Mouse (Mus musculus) limb, embryonic 15.5 days (tissue): ENCODE results near the gene Etnppl. TPM values are rescaled to one million over a fixed set of nuclear protein-coding genes. Genes with fewer than 3 reads are reported as not detected.

ENCODE experiments used
- ATAC-seq: fragments of 200-750 bp; cut with Nextera tagmentation; 2 replicates; pipeline ENCODE4 v1.8.0; 2017; ENCODE audit warnings: low read depth, moderate TSS enrichment; ENCODE audit not compliant: insufficient number of reproducible peaks, low FRiP score, low TSS enrichment
- H3K27ac ChIP-seq: fragments of 300-500 bp; sonication (generic); 2 replicates; pipeline ENCODE4 v1.5.1; 2015; ENCODE audit warnings: moderate library complexity, mild to moderate bottlenecking, inconsistent platforms
- H3K27me3 ChIP-seq: fragments of 300-500 bp; sonication (generic); 2 replicates; pipeline ENCODE4 v1.6.1; 2015; ENCODE audit warnings: inconsistent platforms
- H3K36me3 ChIP-seq: fragments of 300-500 bp; sonication (generic); 2 replicates; pipeline ENCODE4 v1.6.1; 2015; ENCODE audit warnings: inconsistent platforms
- H3K4me1 ChIP-seq: fragments of 300-500 bp; sonication (generic); 2 replicates; pipeline ENCODE4 v1.6.1; 2015; ENCODE audit warnings: inconsistent platforms
- H3K4me2 ChIP-seq: fragments of 300-500 bp; sonication (generic); 2 replicates; pipeline ENCODE4 v1.6.1; 2015; ENCODE audit warnings: mild to moderate bottlenecking, inconsistent platforms
- H3K4me3 ChIP-seq: fragments of 300-500 bp; sonication (generic); 2 replicates; pipeline ENCODE4 v1.5.1; 2015; ENCODE audit warnings: mild to moderate bottlenecking, inconsistent platforms
- H3K9ac ChIP-seq: fragments of 300-500 bp; sonication (generic); 2 replicates; pipeline ENCODE4 v1.6.1; 2015; ENCODE audit warnings: inconsistent platforms
- H3K9me3 ChIP-seq: fragments of 300-500 bp; sonication (generic); 2 replicates; pipeline ENCODE4 v1.6.1; 2016; ENCODE audit warnings: inconsistent platforms
- WGBS: fragments of 180-500 bp; shearing (Covaris S2); methylation state at CpG from one replicate; pipeline ENCODE4 v1.1.7; 2015; 5-methylcytosine and 5-hydroxymethylcytosine counted together
- polyA plus RNA-seq: library from polyadenylated mRNA; unstranded; fragments of >200 nt; fragmentation: Nextera tagmentation; extraction: Ambion mirVana; gene quantifications from 2 replicates; pipeline ENCODE4 v1.2.1, GENCODE M21; 2015

Etnppl gene
- polyA plus RNA-seq, 1 experiment from 2014 or later, result 0.23 TPM

GRCm38 (mm10) chr3:130682183-130682582, 64.9 kb downstream of the Etnppl start:
- no peak for ATAC-seq
- Histone ChIP-seq H3K27me3 (no peaks in the 10 kb centered on the region), H3K9me3 (no peaks in the 10 kb centered on the region; the same call in 1 of the 2 replicates), H3K9ac (no peak overlapping the region), H3K4me1 (peaks cover 4% of the 10 kb centered on the region; the same call in 1 of the 2 replicates), H3K4me2 (no peak overlapping the region), H3K36me3 (no peaks in the 10 kb centered on the region), H3K4me3 (no peak overlapping the region), H3K27ac (no peak overlapping the region)
- WGBS, result 77% methylated on average over 9 of the region's 9 CpGs

DNA sequence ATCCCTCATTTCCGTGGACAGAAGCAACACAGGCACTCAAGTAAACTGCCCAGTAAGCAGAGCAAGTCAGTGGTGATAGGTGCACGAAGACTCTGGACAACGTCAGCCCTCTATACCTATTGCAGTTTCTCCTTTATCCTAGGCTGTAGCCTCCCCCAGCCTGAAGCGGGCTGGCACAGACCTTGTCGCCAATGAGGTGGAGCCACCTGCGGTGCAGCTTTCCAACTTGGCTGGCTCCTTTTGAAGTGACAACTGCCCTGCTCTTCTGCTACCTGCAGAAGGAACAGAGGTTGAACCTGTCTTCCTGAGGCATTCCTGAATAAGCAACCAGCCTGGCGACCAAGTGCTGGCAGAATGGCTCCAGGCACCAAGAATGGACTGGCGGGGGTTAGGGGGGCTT, 66.6 kb downstream of the Etnppl start:
- ATAC-seq, result no peak

DNA sequence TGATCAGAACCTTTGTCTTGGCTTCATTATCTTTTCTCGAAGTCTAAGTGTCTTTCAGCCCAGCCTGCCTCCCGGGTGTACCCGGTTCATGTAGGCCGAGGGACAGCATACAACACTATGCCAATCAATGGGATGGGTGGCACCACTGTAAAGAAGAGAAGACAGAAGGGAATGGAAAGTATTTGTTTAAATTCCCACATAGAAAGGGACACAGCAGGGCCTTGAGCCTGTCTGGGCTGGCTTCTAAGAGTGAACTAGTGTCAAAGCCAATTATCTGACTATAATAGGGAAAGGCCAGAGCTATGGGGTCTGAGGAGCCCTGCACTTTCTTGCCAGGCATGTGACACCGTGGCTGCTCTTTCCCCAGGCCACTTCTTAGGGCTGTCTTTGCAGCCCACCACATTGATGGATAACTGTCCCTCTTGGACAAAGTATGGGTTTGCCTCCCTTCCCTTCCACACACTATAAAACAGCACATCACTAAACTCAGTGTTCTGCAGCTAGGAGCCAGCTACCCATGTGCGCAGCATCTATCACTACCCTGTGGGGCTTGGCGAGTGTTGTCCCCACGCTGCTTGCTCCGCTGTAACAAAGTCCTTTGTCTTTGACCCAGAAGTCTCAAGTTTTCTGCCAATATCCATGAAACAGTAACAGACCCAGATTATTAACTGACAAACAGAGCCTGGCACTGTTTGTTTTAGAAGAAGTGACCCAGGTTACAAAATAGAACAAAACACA, 67.2 kb downstream of the Etnppl start:
- Histone ChIP-seq H3K4me1 (peaks cover 2% of the 10 kb centered on the region; the same call in 1 of the 2 replicates), H3K4me3 (no peak overlapping the region), H3K9me3 (no peaks in the 10 kb centered on the region), H3K36me3 (no peaks in the 10 kb centered on the region), H3K27me3 (no peaks in the 10 kb centered on the region), H3K9ac (no peak overlapping the region), H3K4me2 (no peak overlapping the region), H3K27ac (no peak overlapping the region)
- ATAC-seq, result no peak
- 87% methylated on average over 9 of the region's 9 CpGs for WGBS

More for the DNA sequence above, 66.6 kb downstream of the Etnppl start:
- 75% methylated on average over 8 of the region's 8 CpGs for WGBS
- Histone ChIP-seq H3K27ac (no peak overlapping the region), H3K27me3 (no peaks in the 10 kb centered on the region), H3K9me3 (no peaks in the 10 kb centered on the region), H3K4me3 (no peak overlapping the region), H3K9ac (no peak overlapping the region), H3K4me1 (peaks cover 4% of the 10 kb centered on the region; the same call in 1 of the 2 replicates), H3K36me3 (no peaks in the 10 kb centered on the region), H3K4me2 (no peak overlapping the region)

- no peaks in the 10 kb centered on the region for H3K9me3 ChIP-seq
- no peak overlapping the region for H3K27ac ChIP-seq
- 73% methylated on average over 8 of the region's 8 CpGs for WGBS
- H3K27me3 ChIP-seq, result no peaks in the 10 kb centered on the region
- H3K4me2 ChIP-seq, result no peak overlapping the region
- H3K36me3 ChIP-seq, result no peaks in the 10 kb centered on the region
- H3K4me3 ChIP-seq, result no peak overlapping the region
- no peak for ATAC-seq
- no peaks in the 10 kb centered on the region for H3K4me1 ChIP-seq
- H3K9ac ChIP-seq, result no peak overlapping the region
Observed at GRCm38 (mm10) chr3:130685014-130685366, 67.7 kb downstream of the Etnppl start.

DNA sequence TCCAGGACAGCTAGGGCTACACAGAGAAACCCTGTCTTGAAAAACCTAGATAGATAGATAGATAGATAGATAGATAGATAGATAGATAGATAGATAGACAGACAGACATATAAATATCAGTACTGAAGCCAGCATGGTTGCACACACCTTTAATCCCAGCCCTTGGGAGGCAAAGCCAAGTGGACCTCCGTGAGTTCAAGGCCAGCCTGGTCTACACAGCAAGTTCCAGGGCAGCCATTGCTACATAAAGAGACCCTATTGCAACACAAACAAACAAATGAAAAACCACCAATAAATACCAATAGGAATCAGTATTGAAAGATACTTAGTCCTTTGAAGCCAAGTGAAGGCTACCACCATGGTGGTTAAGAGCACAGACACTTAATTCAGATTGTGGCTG, 69.8 kb downstream of the Etnppl start:
- H3K27ac ChIP-seq, result no peak overlapping the region
- H3K4me2 ChIP-seq, result no peak overlapping the region
- H3K36me3 ChIP-seq, result no peaks in the 10 kb centered on the region
- H3K9me3 ChIP-seq, result no peaks in the 10 kb centered on the region
- ATAC-seq, result no peak
- H3K27me3 ChIP-seq, result no peaks in the 10 kb centered on the region
- peaks cover 7% of the 10 kb centered on the region; the same call in 1 of the 2 replicates for H3K4me1 ChIP-seq
- 91% methylated on average over 1 of the region's 1 CpGs for WGBS
- H3K4me3 ChIP-seq, result no peak overlapping the region
- H3K9ac ChIP-seq, result no peak overlapping the region

Other genes with a start within 250 kb of the Etnppl start
- gene Ostc, start 92.0 kb downstream of the Etnppl start, polyA plus RNA-seq, result 443 and 460 TPM in 2 replicates
- 695 and 892 TPM in 2 replicates for gene Rpl34, start 113.0 kb downstream of the Etnppl start, polyA plus RNA-seq